Mouse (Mus musculus) hindlimb bud, embryonic 11.5 days (tissue): Measurements from ENCODE around the gene Kcnmb4.

Experiments
- DNase-seq: peaks from one replicate; pipeline ENCODE4 v3.0.0-alpha.2; 2012; ENCODE audit warnings: low read depth, low spot score; ENCODE audit errors: extremely low spot score

Gene Kcnmb4

GRCm38 (mm10) chr10:116473759-116474549 is at the start of gene Kcnmb4:
Kcnmb4 (minus strand) TSS chr10:116473878.
- DNase-seq: no peak

GRCm38 (mm10) chr10:116519588-116519987 is 45.9 kb upstream of the Kcnmb4 start:
- DNase-seq: no peak

- DNase-seq: no peak
Measured at GRCm38 (mm10) chr10:116515590-116515989, 41.9 kb upstream of the Kcnmb4 start.

GRCm38 (mm10) chr10:116515158-116515557 is 41.5 kb upstream of the Kcnmb4 start:
- DNase-seq: no peak

- no peak for DNase-seq
Measured at GRCm38 (mm10) chr10:116513254-116513635, 39.6 kb upstream of the Kcnmb4 start.

GRCm38 (mm10) chr10:116512521-116513253 is 39.0 kb upstream of the Kcnmb4 start:
- DNase-seq: no peak

- no peak for DNase-seq
Measured at GRCm38 (mm10) chr10:116505303-116506014, 31.8 kb upstream of the Kcnmb4 start.

GRCm38 (mm10) chr10:116492768-116493167 is 19.1 kb upstream of the Kcnmb4 start:
- DNase-seq: no peak

- no peak for DNase-seq
Measured at GRCm38 (mm10) chr10:116486895-116487747, 13.4 kb upstream of the Kcnmb4 start.

- DNase-seq: no peak
Measured at GRCm38 (mm10) chr10:116481917-116482316, 8.2 kb upstream of the Kcnmb4 start.

GRCm38 (mm10) chr10:116480988-116481387 is 7.3 kb upstream of the Kcnmb4 start:
- no peak for DNase-seq

GRCm38 (mm10) chr10:116476559-116476958 is 2.9 kb upstream of the Kcnmb4 start:
- no peak for DNase-seq

- DNase-seq: no peak
Measured at GRCm38 (mm10) chr10:116475725-116476124, 2.0 kb upstream of the Kcnmb4 start.

- DNase-seq: no peak
Measured at GRCm38 (mm10) chr10:116473071-116473758, 463 bp downstream of the Kcnmb4 start.

GRCm38 (mm10) chr10:116472579-116472978 is 1.1 kb downstream of the Kcnmb4 start:
- DNase-seq: no peak

- DNase-seq: no peak
Measured at GRCm38 (mm10) chr10:116470306-116470925, 3.3 kb downstream of the Kcnmb4 start.

GRCm38 (mm10) chr10:116468094-116468493 is 5.6 kb downstream of the Kcnmb4 start:
- DNase-seq: no peak

GRCm38 (mm10) chr10:116463753-116464345 is 9.8 kb downstream of the Kcnmb4 start:
- DNase-seq: no peak

GRCm38 (mm10) chr10:116461443-116461842 is 12.2 kb downstream of the Kcnmb4 start:
- DNase-seq: no peak
